In the genomic region with DNA sequence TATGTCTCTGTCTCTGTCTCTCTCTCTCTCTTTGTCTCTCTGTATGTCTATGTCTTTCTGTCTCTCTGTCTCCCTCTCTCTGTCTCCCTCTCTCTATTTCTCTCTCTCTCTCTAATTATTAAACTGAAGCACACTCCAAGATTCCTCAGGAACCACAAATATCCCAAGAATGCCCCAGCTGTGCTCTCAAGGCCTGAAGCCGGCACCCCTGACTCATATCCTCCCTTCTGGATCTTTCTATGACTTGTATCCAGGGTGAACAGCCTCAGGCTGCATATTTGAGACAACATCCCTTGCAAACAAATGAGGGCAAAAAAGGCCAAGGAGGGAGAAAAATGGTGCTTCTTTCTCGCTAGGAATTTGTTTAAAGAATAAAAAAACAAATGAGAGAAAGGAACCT, we compare ENCODE assay signal across 11 mouse cellular contexts. TPM values are rescaled to one million over a fixed set of nuclear protein-coding genes. Genes with fewer than 3 reads are reported as not detected.
DNase-seq lines count a peak whose midpoint lies in the region; ATAC-seq and TF ChIP-seq lines count a peak whose summit lies in the region.
"Had no signal": no experiment of that assay in that cellular context is flagged by ENCODE, and none has a peak within 500 bp of the region (broad histone marks: within the 10 kb centered on the region; RNA-seq: fewer than 3 reads in every experiment).

TSS of gene Gm10974 (plus strand) at position 2 of the 400 bp plus-strand sequence.

- H3K27me3 ChIP-seq in liver, embryonic 11.5 days (replicated peaks; ENCODE audit: control insufficient read depth, insufficient read depth, low read length): no peaks in the 10 kb centered on the region
- no peaks in the 10 kb centered on the region for H3K27me3 ChIP-seq in small intestine, adult 2 months (ENCODE audit: control insufficient read depth, insufficient read depth, low read length)

- H3K9ac ChIP-seq in liver, embryonic 11.5 days (ENCODE audit: low read depth, low read length): no peak within 1 kb of the TSS
- H3K9ac ChIP-seq: hindbrain, embryonic 14.5 days had no signal

- no peak within 1 kb of the TSS for H3K4me2 ChIP-seq in liver, embryonic 11.5 days
- H3K4me2 ChIP-seq: hindbrain, embryonic 14.5 days had no signal

- DNase-seq in adrenal gland, postnatal 36 days: peak; percentile 38 to 49
- no peak for DNase-seq in adrenal gland, adult 8-10 months
- no peak for DNase-seq in liver, embryonic 11.5 days (ENCODE audit: low spot score)
- DNase-seq in liver: no peak
- DNase-seq in kidney, postnatal 10 days: peak; percentile 68
- no peak for DNase-seq in thymus, postnatal 4 days
- DNase-seq: cerebellum, adult 8-10 months had no signal

- H3K9me3 ChIP-seq in liver, embryonic 11.5 days (ENCODE audit: control insufficient read depth, low read length): no peaks in the 10 kb centered on the region

- peak within 1 kb of the TSS; percentile 21; the same call in 1 of the 2 replicates for H3K27ac ChIP-seq in liver, embryonic 11.5 days (ENCODE audit: low read depth, low read length)
- H3K27ac ChIP-seq in small intestine, adult 2 months (ENCODE audit: insufficient read depth, low read depth, low read length): peak within 1 kb of the TSS; percentile 44
- H3K27ac ChIP-seq: hindbrain, embryonic 14.5 days had no signal

- peaks cover 2% of the 10 kb centered on the region for H3K4me1 ChIP-seq in liver, embryonic 11.5 days (replicated peaks; ENCODE audit: control insufficient read depth, insufficient read depth, low read length)
- no peaks in the 10 kb centered on the region; the same call in 1 of the 2 replicates for H3K4me1 ChIP-seq in small intestine, adult 2 months (ENCODE audit: control insufficient read depth, insufficient read depth, insufficient read length, low read length)

- no peaks in the 10 kb centered on the region for H3K36me3 ChIP-seq in liver, embryonic 11.5 days (ENCODE audit: control insufficient read depth, insufficient read depth, low read length)
- H3K36me3 ChIP-seq in small intestine, adult 2 months (ENCODE audit: control insufficient read depth, insufficient read depth, low read length): 0 out of 2 replicates have a peak, but pooled peaks cover 3% of the 10 kb centered on the region

- ATAC-seq in liver, embryonic 11.5 days (replicated peaks; ENCODE audit: low FRiP score): no peak
- no peak for ATAC-seq in granulocyte monocyte progenitor cell, adult 5-6 weeks (replicated peaks; ENCODE audit: poor library complexity, severe bottlenecking)
- ATAC-seq: forebrain, embryonic 16.5 days had no signal

- 59% methylated on average over 2 of the region's 2 CpGs for WGBS in liver, embryonic 11.5 days
- 82% methylated on average over 2 of the region's 2 CpGs for WGBS in small intestine, adult 2 months

- H3K4me3 ChIP-seq in liver, embryonic 11.5 days (ENCODE audit: low read depth, low read length): no peak within 1 kb of the TSS
- H3K4me3 ChIP-seq in small intestine, adult 2 months (ENCODE audit: low read depth, low read length): no peak within 1 kb of the TSS

- no peak for TF ChIP-seq POLR2A in small intestine, adult 2 months (IDR thresholded peaks at IDR 0.05; ENCODE audit: low read depth, low read length)

- TF ChIP-seq CTCF in small intestine, adult 2 months (IDR thresholded peaks at IDR 0.05; ENCODE audit: extremely low read depth, insufficient read length, insufficient replicate concordance, low read depth, low read length): no peak

RNA-seq across cellular contexts. Expression of gene Gm10974, which starts in this region (rescaled TPM):
- not detected for total RNA-seq in adrenal gland, postnatal 36 days (2021)
- total RNA-seq in adrenal gland, adult 8-10 months (2022): not detected
- polyA plus RNA-seq in liver, embryonic 11.5 days (2014; fragmentation: Nextera tagmentation; extraction: Ambion mirVana): not detected in 2 replicates
- polyA plus RNA-seq in small intestine, adult 2 months (2012; rRNA removed): not detected in 2 replicates
- total RNA-seq in granulocyte monocyte progenitor cell, adult 5-6 weeks (2014; fragmentation: Nextera tagmentation): not detected in 2 replicates
- not detected in 2 replicates for total RNA-seq in granulocyte monocyte progenitor cell, adult 5-6 weeks (2017)
- polyA plus RNA-seq: forebrain, embryonic 16.5 days; hindbrain, embryonic 14.5 days had no signal

Comparison
In these comparisons a context has a peak if more than half of its experiments do, and no peak if none do; other contexts are left out.
1. Peak in DNase-seq in adrenal gland, postnatal 36 days; RNA of the gene not detected or under 1 TPM.